Mouse (Mus musculus): ENCODE results near the gene Gm8857. TPM values are rescaled to one million over a fixed set of nuclear protein-coding genes. Genes with fewer than 3 reads are reported as not detected.
"Not testable (repeated sequence)": the region's sequence is repeated elsewhere in the genome, so short reads cannot be mapped to it uniquely, and the experiment has no call there.

Gene Gm8857
- polyA plus RNA-seq (2015; fragmentation: Nextera tagmentation; extraction: Ambion mirVana): not detected in 2 replicates

- H3K9me3 ChIP-seq (ENCODE audit: low read length); H3K27ac ChIP-seq (ENCODE audit: low read length); H3K4me2 ChIP-seq (replicated peaks; ENCODE audit: low read depth, low read length); H3K27me3 ChIP-seq (ENCODE audit: insufficient read depth, low read length); H3K4me3 ChIP-seq (ENCODE audit: low read length); H3K36me3 ChIP-seq (ENCODE audit: insufficient read depth, low read length); H3K9ac ChIP-seq (replicated peaks; ENCODE audit: low read length); ATAC-seq (ENCODE audit: low FRiP score, low TSS enrichment); H3K4me1 ChIP-seq (ENCODE audit: insufficient read depth, low read length): not testable (repeated sequence)
- 71% methylated on average over 1 of the region's 3 CpGs for WGBS
These were observed at the start of gene Gm8857, which contains the start of gene Gm8871 for GRCm38 (mm10) chr5:10947505-10947904. TSS of gene Gm8857 (plus strand) at chr5:10947807. TSS of gene Gm8871 (plus strand) at chr5:10947805.

GRCm38 (mm10) chr5:10953512-10953911 is 5.9 kb downstream of the Gm8857 start:
- not testable (repeated sequence) for H3K4me3 ChIP-seq (ENCODE audit: low read length); H3K9ac ChIP-seq (replicated peaks; ENCODE audit: low read length); H3K4me2 ChIP-seq (replicated peaks; ENCODE audit: low read depth, low read length); H3K36me3 ChIP-seq (ENCODE audit: insufficient read depth, low read length); H3K9me3 ChIP-seq (ENCODE audit: low read length); H3K4me1 ChIP-seq (ENCODE audit: insufficient read depth, low read length); H3K27me3 ChIP-seq (ENCODE audit: insufficient read depth, low read length); ATAC-seq (ENCODE audit: low FRiP score, low TSS enrichment); H3K27ac ChIP-seq (ENCODE audit: low read length)
- WGBS: 85% methylated on average over 2 of the region's 2 CpGs

GRCm38 (mm10) chr5:10958057-10958456 is 10.4 kb downstream of the Gm8857 start:
- not testable (repeated sequence) for H3K9ac ChIP-seq (replicated peaks; ENCODE audit: low read length); H3K27ac ChIP-seq (ENCODE audit: low read length); H3K4me1 ChIP-seq (ENCODE audit: insufficient read depth, low read length); H3K27me3 ChIP-seq (ENCODE audit: insufficient read depth, low read length); ATAC-seq (ENCODE audit: low FRiP score, low TSS enrichment); H3K4me2 ChIP-seq (replicated peaks; ENCODE audit: low read depth, low read length); H3K36me3 ChIP-seq (ENCODE audit: insufficient read depth, low read length); H3K4me3 ChIP-seq (ENCODE audit: low read length); H3K9me3 ChIP-seq (ENCODE audit: low read length)
- 86% methylated on average over 5 of the region's 8 CpGs for WGBS

Other genes with a start within 250 kb of the Gm8857 start
- not detected in 2 replicates for gene Gm8871, start within 50 bp of the Gm8857 start, polyA plus RNA-seq (2015; fragmentation: Nextera tagmentation; extraction: Ambion mirVana)
- gene Gm8879, start 179.8 kb downstream of the Gm8857 start, polyA plus RNA-seq (2015; fragmentation: Nextera tagmentation; extraction: Ambion mirVana): not detected in 2 replicates
- not detected in 2 replicates for gene Gm5861, start 235.3 kb downstream of the Gm8857 start, polyA plus RNA-seq (2015; fragmentation: Nextera tagmentation; extraction: Ambion mirVana)

All from kidney, embryonic 16.5 days (tissue).